9 mouse cellular contexts compared by ENCODE assay signal in the genomic region with DNA sequence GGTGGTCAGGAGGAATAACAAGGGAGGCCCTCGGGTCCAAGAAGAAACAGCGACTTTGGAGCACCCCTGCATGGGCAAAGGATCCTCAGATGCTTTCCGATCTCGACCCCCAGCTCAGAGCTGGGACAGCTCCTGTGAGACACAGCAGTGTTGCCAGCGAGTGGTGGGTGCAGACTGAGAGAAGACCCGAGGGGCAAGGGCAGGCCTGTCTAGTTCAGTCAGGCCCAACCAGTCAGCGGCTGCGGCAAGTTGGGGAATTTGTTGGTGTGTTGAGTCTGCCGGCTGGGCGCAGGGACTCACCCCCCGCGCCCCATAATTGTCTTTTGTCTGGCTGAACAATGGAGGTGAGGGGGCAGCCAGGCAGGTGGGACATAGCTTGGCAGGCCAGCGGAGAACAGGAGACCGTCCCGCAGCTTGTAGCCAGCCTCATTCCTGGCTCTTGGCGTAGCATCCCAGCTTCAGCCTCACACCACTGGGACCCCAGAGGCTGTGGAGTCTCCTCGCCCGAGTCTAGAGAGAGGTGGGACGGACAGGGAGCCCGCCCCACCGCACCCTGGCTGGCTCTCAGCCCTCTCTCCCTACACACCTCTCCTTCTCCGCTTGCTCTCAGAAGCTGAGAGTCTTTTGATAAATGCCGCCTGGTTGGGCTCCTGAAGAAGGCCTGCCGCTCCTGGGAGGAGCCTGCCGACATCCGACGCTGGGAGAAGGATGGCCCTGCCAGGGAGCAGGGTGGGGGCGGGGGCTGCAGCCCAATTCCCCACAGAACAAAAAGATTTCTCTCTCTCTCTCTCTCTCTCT.
DNase-seq lines count a peak whose midpoint lies in the region; ATAC-seq lines count a peak whose summit lies in the region.
"Had no signal": no experiment of that assay in that cellular context is flagged by ENCODE, and none has a peak within 500 bp of the region (broad histone marks: within the 10 kb centered on the region; RNA-seq: fewer than 3 reads in every experiment).

No protein-coding gene starts in this region.

- 28% methylated on average over 28 of the region's 28 CpGs for WGBS in heart, embryonic 10.5 days

- H3K9me3 ChIP-seq in heart, embryonic 10.5 days, result no peaks in the 10 kb centered on the region

- H3K27ac ChIP-seq in heart, embryonic 10.5 days, result peak overlapping the region; percentile 60

- no peak for ATAC-seq in activated CD4-positive, CD25-positive, alpha-beta regulatory T cell, adult 4 months

- no peaks in the 10 kb centered on the region for H3K36me3 ChIP-seq in heart, embryonic 10.5 days

- peaks cover 17% of the 10 kb centered on the region; the same call in 1 of the 2 replicates for H3K4me1 ChIP-seq in heart, embryonic 10.5 days

- peak overlapping the region; percentile 31 for H3K4me3 ChIP-seq in heart, embryonic 10.5 days

- peaks cover 97% of the 10 kb centered on the region for H3K27me3 ChIP-seq in heart, embryonic 10.5 days (ENCODE audit: insufficient read depth, poor library complexity, severe bottlenecking)
- H3K27me3 ChIP-seq: CH12.LX had no signal

- intact Hi-C loops in heart, postnatal 10 days (cut with DNase I), result no loop called here

- no peak for DNase-seq in heart, embryonic 10.5 days (ENCODE audit: low spot score)
- DNase-seq in heart, adult 18-20 months, result no peak
- peak; percentile 33 for DNase-seq in WW6 (ENCODE audit: low read depth, low spot score)
- DNase-seq in heart, postnatal 10 days, result peak; percentile 21 to 23
- peak; percentile 23 to 66 for DNase-seq in lung, postnatal 4 days
- no peak for DNase-seq in layer of hippocampus, postnatal 10 days (ENCODE audit: low spot score in 2 of 2)
- no peak for DNase-seq in cerebellum, adult 9-10 months

Comparison
In these comparisons a context has a peak if more than half of its experiments do, and no peak if none do; other contexts are left out.
1. DNase-seq: peak in WW6 (single experiment), heart, postnatal 10 days (2 of 2) and lung, postnatal 4 days (2 of 2); none in heart, embryonic 10.5 days (single experiment), heart, adult 18-20 months (0 of 2), layer of hippocampus, postnatal 10 days (0 of 2) and cerebellum, adult 9-10 months (single experiment).